Mouse (Mus musculus): ENCODE data around the gene Ncstn.

Gene Ncstn

DNA sequence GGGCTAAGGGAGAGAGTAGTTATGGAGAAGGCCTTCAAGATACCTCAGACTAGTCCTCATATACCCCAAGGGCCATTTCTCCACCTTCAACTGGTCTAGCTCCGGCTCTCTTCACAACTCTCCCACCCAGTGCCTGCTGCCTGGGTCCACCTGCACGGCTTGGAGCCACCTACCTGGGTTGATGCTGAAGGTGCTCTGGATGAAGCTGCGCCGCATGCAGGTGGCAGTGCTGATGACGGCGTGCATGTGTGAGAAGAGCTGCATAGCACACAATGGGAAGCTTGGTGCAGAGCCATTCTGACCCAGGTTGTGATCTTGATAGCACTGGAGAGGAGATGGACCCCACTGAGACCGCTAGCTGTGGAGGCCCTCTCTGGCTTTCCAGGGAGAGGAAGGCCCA is 10.0 kb downstream of the Ncstn start:
- DNase-seq (ENCODE audit: low read depth, low spot score) = no peak

DNA sequence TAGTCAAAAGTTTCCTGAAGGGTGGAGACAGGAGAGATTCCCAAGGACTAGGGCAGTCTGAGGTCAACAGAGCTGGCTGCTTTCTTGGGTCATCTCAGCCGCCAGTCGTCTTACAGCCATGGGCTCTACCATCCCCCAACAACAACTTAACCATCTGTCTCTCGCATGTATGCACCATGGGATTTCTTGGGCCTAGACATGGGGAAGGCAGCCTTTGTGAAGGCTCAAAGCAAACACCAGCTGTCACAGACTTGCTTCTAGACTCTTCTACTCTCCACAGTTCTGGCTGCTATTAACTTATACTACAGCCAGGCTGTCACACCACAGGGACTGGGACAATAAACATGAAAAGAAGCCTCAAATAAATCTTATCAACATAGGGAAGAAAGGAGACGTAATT is 11.0 kb downstream of the Ncstn start:
- DNase-seq (ENCODE audit: low read depth, low spot score) = no peak

DNA sequence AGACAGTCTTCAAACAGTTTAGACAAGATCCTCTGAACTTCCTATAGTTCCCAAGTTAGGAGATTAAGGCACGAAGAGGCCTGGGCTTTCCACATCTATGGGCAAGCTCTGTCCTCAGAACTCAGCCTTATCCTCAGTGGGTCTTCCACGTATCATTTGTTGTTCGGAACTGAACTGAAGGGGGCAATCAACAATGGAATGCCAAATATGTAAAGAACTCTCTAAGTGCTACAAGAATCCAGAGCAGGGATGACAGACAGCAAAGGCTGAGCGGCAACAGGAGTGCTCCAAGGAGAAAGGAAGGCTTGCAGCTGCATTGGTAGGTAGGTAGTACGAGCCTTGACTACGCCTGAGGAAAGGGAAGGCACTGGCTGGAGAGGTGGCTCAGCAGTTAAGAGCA is 12.4 kb downstream of the Ncstn start:
- DNase-seq (ENCODE audit: low read depth, low spot score) = no peak

DNA sequence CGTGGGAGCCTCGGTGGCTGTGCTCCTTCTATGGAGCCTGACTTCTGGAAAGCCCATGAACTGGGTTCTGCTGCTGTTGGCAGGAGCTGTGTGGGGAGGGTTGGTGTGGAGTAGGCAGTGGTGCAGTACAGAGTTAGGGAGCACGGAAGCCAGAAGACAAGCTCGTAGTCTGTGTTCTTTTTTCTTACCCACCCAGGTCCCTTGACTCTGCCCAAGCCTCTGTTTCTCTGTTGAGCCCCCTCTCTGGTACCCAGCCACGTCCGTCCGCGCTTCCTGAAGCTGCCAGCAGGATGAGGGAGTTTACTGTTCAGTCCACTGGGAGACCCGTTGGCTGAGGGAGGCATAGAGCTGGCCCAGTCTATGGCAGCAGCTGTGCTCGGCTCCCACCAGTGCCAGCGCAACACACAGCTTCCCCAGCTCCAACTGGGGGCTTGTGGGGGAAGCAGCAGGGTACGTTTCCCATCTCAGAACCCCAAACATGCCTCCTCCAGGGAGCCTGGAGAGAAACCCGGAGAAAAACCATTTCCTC is 17.9 kb downstream of the Ncstn start:
- no peak for DNase-seq (ENCODE audit: low read depth, low spot score)

DNA sequence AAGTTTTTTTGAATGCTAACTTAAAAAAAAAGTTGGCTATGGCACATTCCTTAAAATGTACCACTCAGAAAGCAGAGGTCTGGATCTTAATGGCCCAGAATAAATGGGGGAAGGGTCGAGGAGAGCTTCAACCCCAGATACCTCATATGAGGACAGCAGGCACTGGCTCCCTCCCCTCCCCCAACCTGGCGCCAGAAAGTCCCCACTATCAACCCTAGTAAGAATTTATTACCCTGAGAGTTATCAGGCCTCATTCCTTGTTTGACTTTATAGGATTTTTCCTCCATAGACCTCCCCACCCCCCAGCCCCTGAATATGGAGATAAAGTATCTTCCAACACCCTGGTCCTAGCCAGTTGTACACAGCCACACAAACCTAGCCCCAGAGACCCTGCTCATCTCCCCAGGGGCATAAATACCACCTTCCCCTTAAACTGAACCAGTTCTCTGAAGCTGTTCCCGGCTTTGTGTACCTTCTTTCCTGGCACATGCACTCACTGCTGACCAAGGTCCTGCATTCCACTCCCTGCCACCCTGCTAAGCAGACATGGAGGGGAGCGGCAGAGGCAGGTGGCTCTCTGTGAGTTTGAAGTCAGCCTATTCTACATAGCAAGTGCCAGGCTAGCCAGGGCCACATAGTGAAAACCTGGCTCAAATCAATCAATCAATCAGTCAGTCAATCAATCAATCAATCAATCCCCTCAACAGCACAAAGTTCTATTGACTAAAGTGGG is 19.1 kb downstream of the Ncstn start:
- DNase-seq (ENCODE audit: low read depth, low spot score) = no peak

DNA sequence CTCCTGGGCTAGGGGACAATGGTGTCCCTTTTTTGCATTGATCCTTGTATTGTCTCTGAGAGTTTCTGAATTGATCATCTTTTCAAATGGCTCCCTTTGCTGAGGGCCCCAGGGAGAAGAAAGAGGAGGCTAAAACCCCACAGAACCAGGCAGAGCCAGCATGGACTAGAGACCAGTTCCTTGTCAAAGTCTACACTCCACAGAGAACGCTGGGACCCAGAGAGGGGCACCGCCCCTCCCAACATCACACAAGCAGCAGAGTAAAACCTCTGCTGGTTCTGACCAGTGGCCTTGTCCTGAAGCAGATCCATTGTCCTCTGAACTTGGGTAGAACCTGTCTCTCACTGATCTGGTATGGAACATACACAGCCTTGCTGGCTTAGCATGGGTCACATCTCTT is 20.5 kb downstream of the Ncstn start:
- DNase-seq (ENCODE audit: low read depth, low spot score) = no peak

DNA sequence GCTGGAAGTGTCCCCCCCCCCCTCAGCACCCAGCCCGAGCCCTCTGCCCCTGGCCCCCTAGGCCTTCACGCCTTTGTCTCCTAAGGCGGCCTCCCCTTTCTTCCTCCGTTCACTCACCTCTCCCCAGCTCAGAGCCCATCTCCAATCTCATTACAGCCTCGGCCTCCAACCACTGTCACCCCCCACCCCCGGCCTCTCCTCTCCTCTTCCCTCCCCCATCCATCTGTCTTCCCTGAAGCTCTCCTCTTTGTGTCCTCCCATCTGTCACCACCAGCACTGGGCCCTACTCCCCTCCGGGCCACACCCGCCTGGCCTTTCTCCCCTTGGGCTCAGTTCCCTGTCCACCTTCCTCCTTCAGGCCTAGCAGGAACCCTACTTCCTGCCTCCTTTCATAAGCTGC is 21.4 kb downstream of the Ncstn start:
- DNase-seq (ENCODE audit: low read depth, low spot score) = no peak

DNA sequence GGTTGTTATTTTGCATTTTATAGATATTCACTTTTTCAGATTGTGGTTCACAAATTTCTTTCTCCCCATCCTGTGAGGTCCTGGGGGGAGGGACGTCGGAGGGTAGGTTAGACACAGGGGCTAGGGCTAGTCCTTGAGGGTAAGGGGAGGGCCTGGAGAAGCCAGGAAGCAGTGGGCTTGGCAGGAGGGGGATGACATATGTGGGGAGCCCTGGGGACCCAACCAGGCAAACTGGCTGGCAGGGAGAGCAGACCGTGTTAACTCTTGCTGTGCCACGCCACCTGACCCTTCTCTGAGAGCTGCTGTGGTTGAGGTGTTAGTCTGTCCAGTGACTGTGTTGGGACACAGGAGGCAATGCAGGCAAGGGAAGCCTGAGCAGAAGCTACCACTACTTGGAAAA is 21.9 kb downstream of the Ncstn start:
- DNase-seq (ENCODE audit: low read depth, low spot score) = no peak

DNA sequence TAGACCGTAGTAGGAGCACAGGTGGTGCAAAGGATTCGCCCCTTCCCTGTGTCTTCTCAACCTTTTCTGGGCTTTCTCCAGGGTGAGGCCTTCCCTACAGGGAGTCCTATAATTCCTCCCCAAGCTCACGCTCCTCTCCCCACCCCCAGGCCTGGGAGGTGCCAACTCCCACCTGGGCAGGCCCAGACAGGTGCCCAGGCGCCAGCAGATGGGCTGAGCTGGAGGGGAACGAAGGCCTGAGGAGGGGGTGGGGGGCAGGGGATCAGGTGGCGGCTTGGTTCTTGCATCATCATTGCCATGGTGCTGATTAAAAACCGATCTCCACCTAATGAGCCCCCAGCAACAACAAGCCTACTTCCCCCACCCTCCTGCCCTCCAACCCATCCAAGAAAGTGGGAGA is 23.7 kb downstream of the Ncstn start:
- DNase-seq (ENCODE audit: low read depth, low spot score) = no peak

DNA sequence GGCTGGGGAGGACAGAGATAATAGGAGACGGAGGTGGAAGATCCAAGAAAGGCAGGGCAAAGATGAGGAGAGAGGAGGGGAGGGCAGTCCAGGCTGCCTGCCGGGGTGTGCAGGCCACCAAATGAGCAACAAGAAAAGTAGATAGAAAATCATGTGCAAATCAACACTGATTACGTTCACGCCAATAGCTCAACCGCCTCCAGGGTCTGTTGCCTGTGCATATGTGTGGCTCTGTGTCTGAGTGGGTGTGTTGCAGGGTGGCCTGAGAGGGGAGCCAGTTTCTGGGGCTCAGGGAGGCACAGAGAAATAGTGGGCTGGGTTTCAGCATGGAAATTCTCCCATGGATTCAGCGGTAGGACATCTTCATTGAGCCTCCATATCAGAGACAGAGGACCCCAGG is 24.3 kb downstream of the Ncstn start:
- DNase-seq (ENCODE audit: low read depth, low spot score) = no peak

DNA sequence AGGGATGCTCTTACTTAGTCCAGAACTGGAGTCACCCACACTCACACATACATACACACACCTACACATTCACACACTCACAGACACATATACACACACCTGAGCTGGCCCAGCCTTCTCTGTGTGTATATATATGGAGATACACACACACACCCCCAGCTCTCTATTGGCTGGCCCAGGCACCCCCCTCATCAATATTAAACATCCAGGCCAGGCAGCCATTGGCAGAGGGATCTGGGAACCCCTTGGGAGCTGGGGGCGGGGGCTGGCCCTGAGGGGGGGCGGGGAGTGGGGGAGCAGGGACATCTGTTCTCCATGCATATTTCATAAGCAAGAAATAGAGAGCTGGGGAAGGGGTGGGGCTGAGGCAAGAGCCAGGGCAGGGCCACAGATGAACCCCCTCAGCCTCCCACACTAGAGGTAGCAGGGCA is 25.1 kb downstream of the Ncstn start, which contains the start of gene Nhlh1:
TSS of gene Nhlh1 (minus strand) at position 83 of the 431 bp plus-strand sequence.
- DNase-seq (ENCODE audit: low read depth, low spot score) = no peak

DNA sequence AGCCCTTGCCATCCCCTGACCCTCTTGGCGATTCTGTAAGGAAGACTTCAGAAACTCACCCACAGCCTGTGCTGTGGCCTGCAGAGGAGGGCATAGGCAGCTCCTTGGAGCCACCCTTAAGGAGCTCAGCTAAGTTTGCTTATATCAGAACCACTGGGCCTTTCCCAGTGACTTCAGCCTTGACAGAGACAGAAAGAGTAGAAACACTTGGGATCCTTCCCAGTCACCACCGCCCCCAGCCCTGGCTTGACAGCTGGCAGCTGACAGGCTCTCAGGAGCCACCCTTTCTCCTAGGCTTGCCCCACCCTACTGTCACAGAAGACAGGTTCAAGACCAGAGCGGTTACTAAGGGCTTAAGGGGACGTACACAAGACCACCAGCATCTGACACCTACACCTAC is 26.3 kb downstream of the Ncstn start:
- no peak for DNase-seq (ENCODE audit: low read depth, low spot score)

DNA sequence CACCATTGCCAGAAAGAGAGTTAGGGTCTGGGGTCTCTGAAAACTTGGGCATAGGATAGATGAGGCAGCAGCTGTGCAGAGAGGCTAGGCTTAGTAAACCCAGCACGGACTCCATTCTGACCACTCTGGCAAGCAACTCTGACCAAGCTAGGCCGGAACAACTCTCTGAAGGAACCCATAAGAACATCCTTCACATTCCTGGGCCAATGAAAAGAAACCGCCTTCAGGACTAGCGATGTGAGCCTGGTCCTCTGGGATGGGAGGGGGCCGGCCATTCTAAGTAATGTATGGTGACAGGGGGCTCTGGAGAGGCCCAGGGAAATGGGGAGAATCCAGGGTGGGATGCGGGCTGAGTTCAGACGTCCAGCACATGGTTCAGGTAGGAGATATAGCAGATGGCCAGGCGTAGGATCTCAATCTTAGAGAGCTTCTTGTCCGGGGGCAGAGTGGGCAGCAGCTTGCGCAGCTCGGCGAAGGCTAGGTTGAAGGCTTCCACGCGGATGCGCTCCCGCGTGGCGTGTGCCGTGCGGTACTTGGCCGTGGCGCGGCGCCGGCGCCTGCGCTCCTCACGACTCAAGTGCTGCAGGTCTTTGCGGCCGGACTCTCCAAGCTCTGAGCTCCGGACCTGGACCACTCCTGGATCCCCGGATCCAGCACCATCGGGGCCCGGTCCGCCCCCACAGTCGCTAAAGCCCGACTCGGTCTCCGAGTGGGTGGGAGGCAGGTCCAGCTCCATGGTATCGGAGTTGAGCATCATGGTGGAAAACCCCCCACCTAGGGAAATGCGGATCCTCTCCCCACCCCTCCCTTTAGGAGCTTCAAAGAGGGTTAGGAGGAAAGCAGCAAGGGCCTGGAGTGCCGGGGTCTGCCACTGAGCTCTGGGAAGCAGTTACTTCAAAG is 28.8 kb downstream of the Ncstn start:
- DNase-seq (ENCODE audit: low read depth, low spot score) = no peak

DNA sequence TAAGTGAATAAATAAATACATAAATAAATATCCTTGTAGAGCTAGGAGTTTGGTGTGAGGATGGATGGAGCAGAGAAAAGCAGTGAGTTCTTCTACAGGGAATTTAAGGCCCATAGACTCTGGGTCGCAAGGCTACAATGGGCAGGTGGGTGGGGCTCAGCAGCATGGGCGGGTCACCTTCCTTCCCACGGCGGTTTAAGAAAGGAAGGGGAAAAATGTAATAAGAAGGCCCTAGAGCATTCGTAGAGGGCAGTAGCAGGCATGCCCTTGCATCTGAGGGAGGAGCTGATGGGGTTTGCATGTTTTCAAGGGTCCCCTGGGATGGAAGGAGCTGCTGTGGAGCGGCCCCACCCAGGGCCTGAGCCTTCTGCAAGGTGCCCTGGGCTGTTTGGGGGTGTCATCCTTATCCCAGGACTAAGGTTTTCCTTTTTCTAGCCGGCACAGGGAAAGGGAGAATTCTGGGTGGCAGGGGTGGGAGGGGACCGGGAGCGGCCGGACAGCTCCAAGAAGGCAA is 29.8 kb downstream of the Ncstn start:
- no peak for DNase-seq (ENCODE audit: low read depth, low spot score)

DNA sequence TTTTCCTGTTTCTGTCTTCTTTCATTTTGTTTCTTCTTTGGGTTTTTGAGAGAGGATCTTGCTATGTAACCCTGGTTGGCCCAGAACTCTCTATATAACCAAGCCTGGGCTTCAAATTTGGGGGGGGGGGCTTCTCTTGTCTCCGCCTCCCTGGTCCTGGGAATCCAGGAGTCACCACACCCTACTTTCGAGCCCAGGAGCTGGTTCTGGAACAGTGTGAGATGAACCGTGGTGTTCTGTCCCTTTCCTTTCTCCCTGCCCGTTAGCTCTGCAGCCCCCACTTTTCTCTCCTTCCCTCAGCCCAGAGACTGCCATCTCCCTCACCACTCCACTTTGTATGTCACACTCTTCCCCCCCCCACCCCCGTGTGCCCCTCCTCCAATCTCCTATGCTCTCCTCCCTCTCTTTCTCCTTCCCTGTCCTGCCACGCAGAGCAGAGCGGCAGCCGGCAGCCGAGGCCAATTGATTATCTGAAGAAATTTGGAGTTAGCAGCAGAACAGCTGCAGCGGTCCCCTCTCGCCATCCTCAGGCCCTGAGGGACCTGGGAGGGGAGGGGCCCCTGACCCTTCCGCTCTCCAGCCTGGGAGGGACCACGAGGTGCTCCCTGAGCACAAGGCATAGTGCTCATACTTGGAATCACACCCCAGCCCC is 33.3 kb downstream of the Ncstn start:
- DNase-seq (ENCODE audit: low read depth, low spot score) = no peak

DNA sequence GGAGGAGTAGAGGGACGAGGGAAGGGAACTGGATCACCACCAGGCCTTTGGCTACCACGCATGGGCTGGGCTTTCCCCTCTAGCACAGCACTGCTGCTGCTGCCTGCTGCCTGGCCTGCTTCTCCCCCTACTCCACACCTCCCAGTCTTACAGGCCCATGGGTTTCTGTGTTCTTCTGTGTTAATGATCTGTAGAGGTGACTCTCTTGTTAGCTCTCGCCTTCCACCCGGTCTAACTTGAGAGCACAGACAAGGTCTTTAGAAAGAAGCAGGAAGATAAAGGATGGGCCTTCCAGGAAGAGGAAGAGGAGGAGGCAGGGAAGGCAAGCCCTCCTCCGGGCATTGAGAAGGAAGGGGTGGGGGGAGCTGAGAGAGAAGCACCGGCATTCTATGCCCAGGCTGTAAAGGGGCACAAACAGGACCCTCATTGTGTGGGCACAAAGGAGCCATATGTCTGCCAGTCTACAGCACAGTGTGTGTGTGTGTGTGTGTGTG is 34.3 kb downstream of the Ncstn start:
- DNase-seq (ENCODE audit: low read depth, low spot score) = no peak

DNA sequence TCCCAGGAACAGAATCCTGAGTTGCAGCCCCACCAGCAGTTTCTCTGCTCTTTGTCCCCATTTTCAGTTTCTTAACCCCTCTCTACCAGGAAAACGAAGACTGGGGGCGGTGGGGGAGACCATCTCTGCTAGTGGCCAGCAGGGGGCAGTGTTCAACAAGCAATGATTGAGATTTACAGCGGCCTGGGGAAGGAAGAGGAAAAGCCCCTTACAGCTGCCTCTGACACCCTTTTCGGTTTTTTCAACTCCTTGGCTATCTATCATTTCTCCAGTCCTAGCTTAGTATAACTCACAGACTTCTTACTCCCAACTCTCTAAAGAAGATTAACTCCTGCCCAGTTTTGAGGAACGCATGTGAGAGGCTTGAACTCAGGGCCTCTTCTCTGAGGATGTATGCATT is 35.7 kb downstream of the Ncstn start:
- no peak for DNase-seq (ENCODE audit: low read depth, low spot score)

DNA sequence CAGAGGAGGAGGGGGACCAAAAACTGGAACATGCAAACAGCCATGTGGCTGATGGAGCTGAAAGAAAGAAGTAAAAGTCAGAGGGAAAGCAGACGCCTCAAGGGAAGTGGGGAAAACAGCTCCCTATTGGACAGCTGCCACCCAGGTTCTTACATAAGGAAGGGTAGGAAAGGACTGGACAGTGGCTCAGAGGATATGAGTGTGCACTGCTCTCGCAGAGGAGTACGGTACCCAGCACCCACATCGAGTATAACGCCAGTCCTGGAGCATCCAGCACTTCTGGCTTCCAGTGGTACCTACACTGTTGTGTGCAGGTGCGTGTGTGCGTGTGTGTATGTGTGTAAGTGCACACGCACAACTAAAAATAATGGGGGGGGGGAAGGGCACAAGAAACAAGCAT is 36.2 kb downstream of the Ncstn start:
- DNase-seq (ENCODE audit: low read depth, low spot score) = no peak

DNA sequence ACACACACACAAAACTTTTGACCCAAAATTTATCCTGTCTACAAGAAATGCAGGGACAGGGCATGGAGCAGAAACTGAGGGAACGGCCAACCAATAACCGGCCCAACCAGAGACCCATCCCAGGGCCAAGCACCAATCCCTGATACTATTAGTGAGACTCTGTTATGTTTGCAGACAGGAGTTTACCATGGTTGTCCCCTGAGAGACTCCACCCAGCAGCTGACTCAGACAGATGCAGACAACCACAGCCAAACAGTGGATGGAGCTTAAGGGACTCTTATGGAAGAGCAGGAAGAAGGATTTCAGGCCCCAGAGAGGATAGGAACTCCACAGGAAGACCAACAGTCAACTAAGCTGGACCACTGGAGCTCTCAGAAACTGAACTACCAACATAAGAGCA is 52.7 kb downstream of the Ncstn start:
- no peak for DNase-seq (ENCODE audit: low read depth, low spot score)

DNA sequence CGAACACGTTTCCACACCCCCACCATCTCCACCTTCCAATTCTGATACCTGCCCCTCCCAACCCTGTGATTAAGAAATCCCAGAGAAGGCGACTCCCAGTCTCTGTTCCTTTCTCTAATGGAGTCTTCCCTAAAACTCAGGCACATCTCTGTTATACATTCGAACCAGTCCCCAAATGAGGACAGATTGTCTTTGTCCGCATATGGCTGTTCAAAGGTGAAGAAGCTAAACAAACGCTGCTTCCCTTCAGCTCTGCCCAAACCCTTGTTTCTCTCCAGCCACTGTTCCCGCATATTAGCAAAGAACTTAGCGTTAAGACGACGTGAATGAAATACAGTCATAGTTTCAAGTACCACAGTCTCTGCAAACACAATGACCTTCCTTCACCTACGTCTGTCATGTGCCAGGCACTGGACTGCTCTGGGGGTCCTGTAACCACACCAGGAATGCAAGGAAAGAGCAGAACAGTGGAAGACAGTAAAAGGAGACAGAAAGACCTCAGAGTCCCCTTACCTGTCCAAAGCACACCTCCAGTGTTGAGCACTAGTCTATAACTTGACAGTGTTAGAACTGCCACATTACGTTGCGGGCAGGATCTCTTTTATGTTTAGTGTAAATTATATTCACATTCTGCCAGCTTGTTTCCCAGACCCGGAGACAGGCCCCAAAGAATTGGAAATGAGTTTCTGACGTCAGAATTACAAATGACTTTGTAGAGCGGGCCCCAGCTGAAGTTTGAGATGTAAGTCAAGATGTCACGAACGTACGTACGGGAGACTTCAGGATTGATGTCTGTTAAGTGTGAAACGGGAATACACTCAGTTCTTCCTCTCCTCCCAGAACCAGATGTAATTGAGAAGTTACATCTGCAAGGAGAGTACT is 54.0 kb downstream of the Ncstn start, which contains the start of gene Vangl2:
TSS of gene Vangl2 (minus strand) at position 51 of the 882 bp plus-strand sequence.
- DNase-seq (ENCODE audit: low read depth, low spot score) = no peak

DNA sequence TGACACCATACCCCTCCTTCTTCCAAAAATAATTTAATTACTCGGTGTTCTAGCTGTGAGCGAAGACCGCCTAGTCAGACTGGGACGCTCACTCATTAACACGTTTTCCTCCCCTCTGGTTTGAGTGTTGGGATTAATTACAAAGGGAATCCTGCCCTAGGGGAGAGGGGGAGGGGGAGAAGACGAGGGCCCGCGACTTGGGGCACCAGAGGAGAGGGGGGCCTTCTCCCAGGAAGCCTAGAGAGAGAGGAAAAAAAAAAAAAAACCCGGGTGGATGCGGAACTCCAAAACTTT is 54.8 kb downstream of the Ncstn start:
- DNase-seq (ENCODE audit: low read depth, low spot score) = no peak

Measured in WW6 (cell line).